Mouse (Mus musculus): Measurements from ENCODE around the gene Ssh2. TPM values are rescaled to one million over a fixed set of nuclear protein-coding genes. Genes with fewer than 3 reads are reported as not detected.
"Not testable (repeated sequence)": the region's sequence is repeated elsewhere in the genome, so short reads cannot be mapped to it uniquely, and the experiment has no call there.

The Ssh2 gene
- polyA plus RNA-seq, 1 experiment, result 6.1 TPM

DNA sequence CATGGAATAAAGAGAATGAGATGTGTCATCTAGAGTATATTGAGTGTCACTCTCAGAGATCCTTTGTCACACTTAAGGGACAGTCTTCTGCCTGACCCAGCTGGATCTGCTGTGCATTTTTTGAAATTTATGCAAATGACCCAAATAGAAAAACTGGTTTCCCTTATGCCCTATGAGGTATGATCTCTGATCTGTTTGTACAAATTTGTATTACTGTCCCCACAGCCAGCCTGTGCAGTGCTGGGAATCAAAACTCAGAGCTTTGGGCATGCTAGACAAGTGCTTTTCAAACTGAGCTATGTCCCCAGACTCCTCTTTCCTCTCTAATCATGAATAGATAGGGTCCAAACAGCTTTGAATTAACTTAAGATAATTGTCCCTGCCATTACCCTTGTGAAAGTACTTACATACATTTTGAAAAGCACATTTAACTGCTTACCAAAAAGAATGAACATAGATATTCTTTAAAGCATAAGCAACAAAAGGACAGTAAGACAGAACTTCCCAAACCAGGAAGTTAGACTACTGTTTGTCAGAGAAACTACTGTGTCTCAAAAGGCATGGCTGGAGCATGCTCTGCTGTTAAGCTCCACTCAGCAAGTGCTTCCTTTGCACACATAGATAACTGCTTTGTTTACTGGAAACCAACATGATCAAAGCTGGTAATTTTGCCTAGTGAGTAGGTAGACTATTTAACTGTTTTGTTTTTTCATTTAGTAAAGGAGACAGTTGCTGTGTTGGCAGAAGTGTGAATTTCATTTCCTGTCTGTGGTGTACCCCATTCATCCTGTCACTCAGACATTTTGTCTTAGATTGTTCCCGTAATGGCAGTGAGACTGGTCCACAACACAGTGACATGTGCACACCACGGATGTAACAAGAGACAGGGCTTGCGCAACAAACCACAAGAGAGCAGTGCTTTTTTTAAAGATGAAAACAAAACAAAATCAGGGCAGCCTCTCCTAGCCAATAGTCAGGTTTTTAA is 169.9 kb downstream of the Ssh2 start:
- Histone ChIP-seq H3K27ac (ENCODE audit: insufficient read depth, low read length) (no peak overlapping the region), H3K4me3 (ENCODE audit: low read depth, low read length) (no peak overlapping the region), H3K4me1 (ENCODE audit: control insufficient read depth, insufficient read depth, low read length) (no peaks in the 10 kb centered on the region), H3K36me3 (ENCODE audit: control insufficient read depth, insufficient read depth, low read length, poor library complexity, severe bottlenecking) (no peaks in the 10 kb centered on the region), H3K9me3 (replicated peaks; ENCODE audit: control insufficient read depth, insufficient read depth, low read length, poor library complexity, severe bottlenecking) (no peaks in the 10 kb centered on the region), H3K9ac (ENCODE audit: low read depth, poor library complexity, severe bottlenecking) (no peak overlapping the region), H3K27me3 (ENCODE audit: control insufficient read depth, insufficient read depth, low read length, poor library complexity, severe bottlenecking) (no peaks in the 10 kb centered on the region)
- no peak for TF ChIP-seq CTCF (IDR thresholded peaks at IDR 0.05; ENCODE audit: low read depth, low read length)
- TF ChIP-seq POLR2A (IDR thresholded peaks at IDR 0.05; ENCODE audit: insufficient read depth, low read length), result no peak
- TF ChIP-seq EP300 (IDR thresholded peaks at IDR 0.05; ENCODE audit: insufficient read depth, low read depth, low read length), result no peak

DNA sequence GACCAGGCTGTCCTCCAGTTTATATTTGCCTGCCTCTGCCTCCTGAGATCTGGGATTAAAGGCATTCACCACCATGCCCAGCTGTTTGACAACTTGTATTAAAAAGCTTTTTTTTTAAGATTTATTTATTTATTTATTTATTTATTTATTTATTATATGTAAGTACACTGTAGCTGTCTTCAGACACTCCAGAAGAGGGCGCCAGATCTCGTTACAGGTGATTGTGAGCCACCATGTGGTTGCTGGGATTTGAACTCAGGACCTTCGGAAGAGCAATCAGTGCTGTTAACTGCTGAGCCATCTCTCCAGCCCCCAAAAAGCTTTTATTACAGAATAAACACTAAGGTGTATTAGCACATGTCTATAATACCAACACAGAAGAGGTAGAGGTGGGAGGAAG is 172.1 kb downstream of the Ssh2 start:
- H3K9ac ChIP-seq (ENCODE audit: low read depth, poor library complexity, severe bottlenecking); H3K9me3 ChIP-seq (replicated peaks; ENCODE audit: control insufficient read depth, insufficient read depth, low read length, poor library complexity, severe bottlenecking); H3K4me1 ChIP-seq (ENCODE audit: control insufficient read depth, insufficient read depth, low read length); H3K27ac ChIP-seq (ENCODE audit: insufficient read depth, low read length); H3K36me3 ChIP-seq (ENCODE audit: control insufficient read depth, insufficient read depth, low read length, poor library complexity, severe bottlenecking); H3K27me3 ChIP-seq (ENCODE audit: control insufficient read depth, insufficient read depth, low read length, poor library complexity, severe bottlenecking); H3K4me3 ChIP-seq (ENCODE audit: low read depth, low read length): not testable (repeated sequence)

DNA sequence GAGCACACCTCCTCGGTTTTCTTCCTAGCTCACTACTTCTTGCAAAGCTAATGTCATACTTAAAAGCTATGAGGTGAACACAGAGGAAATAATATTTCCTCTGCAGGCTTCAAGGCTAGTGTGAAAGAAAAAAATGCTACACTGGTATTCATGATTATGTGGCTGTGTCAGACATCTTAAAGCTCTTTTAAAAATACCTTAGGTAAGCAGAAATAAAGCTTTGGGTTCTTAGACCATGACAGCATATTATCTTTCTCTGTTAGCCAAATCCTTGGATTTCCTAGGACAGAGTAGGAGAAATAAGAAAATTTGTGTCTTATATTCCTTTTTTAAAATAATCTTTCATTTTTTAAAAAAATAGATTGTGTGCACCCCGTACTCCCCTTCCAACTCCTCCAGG is 179.5 kb downstream of the Ssh2 start:
- Histone ChIP-seq H3K9ac (ENCODE audit: low read depth, poor library complexity, severe bottlenecking) (no peak overlapping the region), H3K4me1 (ENCODE audit: control insufficient read depth, insufficient read depth, low read length) (no peaks in the 10 kb centered on the region), H3K9me3 (replicated peaks; ENCODE audit: control insufficient read depth, insufficient read depth, low read length, poor library complexity, severe bottlenecking) (0 out of 2 replicates have a peak, but pooled peaks cover 2% of the 10 kb centered on the region), H3K36me3 (ENCODE audit: control insufficient read depth, insufficient read depth, low read length, poor library complexity, severe bottlenecking) (no peaks in the 10 kb centered on the region), H3K4me3 (ENCODE audit: low read depth, low read length) (no peak overlapping the region), H3K27ac (ENCODE audit: insufficient read depth, low read length) (no peak overlapping the region), H3K27me3 (ENCODE audit: control insufficient read depth, insufficient read depth, low read length, poor library complexity, severe bottlenecking) (no peaks in the 10 kb centered on the region)
- TF ChIP-seq EP300 (IDR thresholded peaks at IDR 0.05; ENCODE audit: insufficient read depth, low read depth, low read length) (no peak), POLR2A (IDR thresholded peaks at IDR 0.05; ENCODE audit: insufficient read depth, low read length) (no peak), CTCF (IDR thresholded peaks at IDR 0.05; ENCODE audit: low read depth, low read length) (no peak)

DNA sequence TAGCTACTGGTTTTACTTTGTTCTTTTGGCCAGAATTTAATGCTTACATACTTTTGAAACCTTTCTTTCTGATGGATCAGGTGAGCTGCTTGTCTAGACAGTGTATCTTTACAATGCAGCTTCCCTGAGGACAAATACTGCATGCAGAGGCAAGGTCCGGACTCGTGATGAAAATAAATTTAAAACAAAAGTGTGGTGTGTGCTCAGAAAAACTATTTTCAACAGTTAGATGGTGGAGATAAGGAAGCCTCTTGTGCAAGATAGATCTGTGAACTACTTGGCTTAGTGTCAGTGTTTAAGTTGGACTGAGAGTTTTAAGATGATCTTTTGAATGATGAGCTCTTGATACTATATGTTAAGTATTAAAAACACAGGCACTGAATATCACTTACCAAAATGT is 186.4 kb downstream of the Ssh2 start:
- H3K27me3 ChIP-seq (ENCODE audit: control insufficient read depth, insufficient read depth, low read length, poor library complexity, severe bottlenecking), result no peaks in the 10 kb centered on the region
- no peak overlapping the region for H3K9ac ChIP-seq (ENCODE audit: low read depth, poor library complexity, severe bottlenecking)
- no peaks in the 10 kb centered on the region for H3K4me1 ChIP-seq (ENCODE audit: control insufficient read depth, insufficient read depth, low read length)
- no peak overlapping the region for H3K4me3 ChIP-seq (ENCODE audit: low read depth, low read length)
- TF ChIP-seq POLR2A (IDR thresholded peaks at IDR 0.05; ENCODE audit: insufficient read depth, low read length), result no peak
- TF ChIP-seq CTCF (IDR thresholded peaks at IDR 0.05; ENCODE audit: low read depth, low read length), result no peak
- TF ChIP-seq EP300 (IDR thresholded peaks at IDR 0.05; ENCODE audit: insufficient read depth, low read depth, low read length), result no peak
- no peak overlapping the region for H3K27ac ChIP-seq (ENCODE audit: insufficient read depth, low read length)
- no peaks in the 10 kb centered on the region for H3K9me3 ChIP-seq (replicated peaks; ENCODE audit: control insufficient read depth, insufficient read depth, low read length, poor library complexity, severe bottlenecking)
- H3K36me3 ChIP-seq (ENCODE audit: control insufficient read depth, insufficient read depth, low read length, poor library complexity, severe bottlenecking), result no peaks in the 10 kb centered on the region

DNA sequence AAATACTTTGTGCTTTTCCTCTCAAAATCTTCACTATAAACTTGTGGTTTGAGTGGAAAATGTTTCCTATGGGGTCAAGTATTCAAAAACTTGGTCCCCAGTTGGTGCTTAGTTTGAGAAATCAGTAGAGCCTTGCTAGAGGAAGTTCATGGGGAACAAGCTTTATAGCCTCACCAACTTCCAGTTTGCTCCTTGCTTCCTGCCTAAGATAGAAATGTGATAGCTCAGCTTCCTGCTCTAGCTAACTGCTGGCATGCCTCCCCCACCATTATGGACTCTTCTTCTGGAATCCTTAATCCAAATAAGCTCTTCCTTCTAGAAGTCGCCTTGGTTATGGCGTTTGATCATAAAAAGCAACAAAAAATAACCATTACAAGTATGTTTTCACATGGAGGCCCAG is 190.2 kb downstream of the Ssh2 start:
- TF ChIP-seq EP300 (IDR thresholded peaks at IDR 0.05; ENCODE audit: insufficient read depth, low read depth, low read length) (no peak), CTCF (IDR thresholded peaks at IDR 0.05; ENCODE audit: low read depth, low read length) (no peak), POLR2A (IDR thresholded peaks at IDR 0.05; ENCODE audit: insufficient read depth, low read length) (no peak)
- H3K4me3 ChIP-seq (ENCODE audit: low read depth, low read length), result no peak overlapping the region
- H3K9me3 ChIP-seq (replicated peaks; ENCODE audit: control insufficient read depth, insufficient read depth, low read length, poor library complexity, severe bottlenecking), result no peaks in the 10 kb centered on the region
- H3K27me3 ChIP-seq (ENCODE audit: control insufficient read depth, insufficient read depth, low read length, poor library complexity, severe bottlenecking), result no peaks in the 10 kb centered on the region
- H3K36me3 ChIP-seq (ENCODE audit: control insufficient read depth, insufficient read depth, low read length, poor library complexity, severe bottlenecking), result no peaks in the 10 kb centered on the region
- no peak overlapping the region for H3K27ac ChIP-seq (ENCODE audit: insufficient read depth, low read length)
- no peak overlapping the region for H3K9ac ChIP-seq (ENCODE audit: low read depth, poor library complexity, severe bottlenecking)
- no peaks in the 10 kb centered on the region for H3K4me1 ChIP-seq (ENCODE audit: control insufficient read depth, insufficient read depth, low read length)

DNA sequence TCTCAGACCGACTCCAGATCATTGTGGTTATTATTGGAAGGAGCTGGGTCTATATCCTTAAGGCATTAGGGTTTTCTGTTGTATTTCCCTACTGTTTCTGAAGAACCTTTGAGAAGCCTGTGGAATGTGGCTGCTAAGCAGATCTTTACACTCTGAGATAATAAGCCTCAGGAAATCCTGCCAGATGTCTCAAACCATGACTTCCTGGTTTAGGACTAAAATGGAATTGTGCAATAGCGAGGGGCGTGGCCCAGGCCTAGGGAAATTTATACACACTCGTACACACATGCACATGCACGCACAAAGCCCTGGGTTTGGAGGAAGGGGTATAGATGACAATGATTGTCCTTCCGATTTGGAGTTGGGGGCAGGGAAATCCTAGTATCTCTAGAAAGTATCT is 193.8 kb downstream of the Ssh2 start:
- no peak overlapping the region for H3K27ac ChIP-seq (ENCODE audit: insufficient read depth, low read length)
- no peak overlapping the region for H3K9ac ChIP-seq (ENCODE audit: low read depth, poor library complexity, severe bottlenecking)
- H3K9me3 ChIP-seq (replicated peaks; ENCODE audit: control insufficient read depth, insufficient read depth, low read length, poor library complexity, severe bottlenecking), result no peaks in the 10 kb centered on the region
- H3K4me3 ChIP-seq (ENCODE audit: low read depth, low read length), result no peak overlapping the region
- H3K36me3 ChIP-seq (ENCODE audit: control insufficient read depth, insufficient read depth, low read length, poor library complexity, severe bottlenecking), result no peaks in the 10 kb centered on the region
- no peaks in the 10 kb centered on the region for H3K4me1 ChIP-seq (ENCODE audit: control insufficient read depth, insufficient read depth, low read length)
- no peaks in the 10 kb centered on the region for H3K27me3 ChIP-seq (ENCODE audit: control insufficient read depth, insufficient read depth, low read length, poor library complexity, severe bottlenecking)
- TF ChIP-seq CTCF (IDR thresholded peaks at IDR 0.05; ENCODE audit: low read depth, low read length) (no peak), POLR2A (IDR thresholded peaks at IDR 0.05; ENCODE audit: insufficient read depth, low read length) (no peak), EP300 (IDR thresholded peaks at IDR 0.05; ENCODE audit: insufficient read depth, low read depth, low read length) (no peak)
